Mouse (Mus musculus) ES-E14 (cell line): ENCODE results near the gene Ptprs. TPM values are rescaled to one million over a fixed set of nuclear protein-coding genes. Genes with fewer than 3 reads are reported as not detected.

ENCODE experiments used
- DNase-seq: peaks from one replicate; pipeline ENCODE4 v3.0.0-alpha.2; 2013; ENCODE audit warnings: low read depth, low spot score
- H3K27ac ChIP-seq: 2 replicates; pipeline ENCODE4 v1.5.1; 2012; ENCODE audit warnings: low read depth, mild to moderate bottlenecking, low read length, moderate library complexity, mixed read lengths; ENCODE audit not compliant: poor library complexity, insufficient read depth, severe bottlenecking
- H3K36me3 ChIP-seq: 2 replicates; pipeline ENCODE4 v1.6.1; 2012; ENCODE audit warnings: mild to moderate bottlenecking, low read length, moderate library complexity, mixed read lengths; ENCODE audit not compliant: control insufficient read depth, poor library complexity, insufficient read depth, severe bottlenecking
- H3K4me1 ChIP-seq, 2 experiments: fragments of 150-350 bp in 1 of 2; sonication (generic) in 1 of 2; 2 replicates each; pipeline ENCODE4 v1.6.1; 2012; ENCODE audit warnings: low read length in 2 of 2, mild to moderate bottlenecking in 1 of 2, mixed read lengths in 1 of 2; ENCODE audit not compliant: control insufficient read depth in 2 of 2, insufficient read depth in 2 of 2, poor library complexity in 1 of 2
- H3K4me3 ChIP-seq, 2 experiments: fragments of 150-350 bp in 1 of 2; sonication (generic) in 1 of 2; 2 replicates each; pipeline ENCODE4 v1.5.1; 2012; ENCODE audit warnings: low read length in 2 of 2, low read depth in 1 of 2, mild to moderate bottlenecking in 1 of 2, mixed read lengths in 1 of 2; ENCODE audit not compliant: insufficient read depth in 1 of 2, poor library complexity in 1 of 2, severe bottlenecking in 1 of 2
- H3K9ac ChIP-seq: 2 replicates; pipeline ENCODE4 v1.6.1; 2012; ENCODE audit warnings: low read depth, mild to moderate bottlenecking, low read length, mixed read lengths; ENCODE audit not compliant: poor library complexity, insufficient read depth, severe bottlenecking
- H3K9me3 ChIP-seq: fragments of 150-350 bp; sonication (generic); 2 replicates; pipeline ENCODE4 v1.6.1; 2012; ENCODE audit warnings: low read depth, mild to moderate bottlenecking, low read length; ENCODE audit not compliant: control insufficient read depth, insufficient read depth
- CHD2 ChIP-seq: IDR thresholded peaks from 2 replicates; pipeline ENCODE4 v1.6.1; 2014; ENCODE audit warnings: mild to moderate bottlenecking, low read depth, low read length, inconsistent platforms
- HCFC1 ChIP-seq: IDR thresholded peaks from 2 replicates; pipeline ENCODE4 v1.6.1; 2012; ENCODE audit warnings: low read length, inconsistent platforms, borderline replicate concordance; ENCODE audit not compliant: insufficient read depth
- MAFK ChIP-seq: IDR thresholded peaks from 2 replicates; pipeline ENCODE4 v1.6.1; 2014; ENCODE audit warnings: mild to moderate bottlenecking, low read depth, low read length, inconsistent platforms; ENCODE audit not compliant: insufficient read depth
- ZC3H11A ChIP-seq: IDR thresholded peaks from 2 replicates; pipeline ENCODE4 v1.6.1; 2012; ENCODE audit warnings: low read depth, mild to moderate bottlenecking, inconsistent platforms, low read length, borderline replicate concordance
- ZNF384 ChIP-seq: IDR thresholded peaks from 2 replicates; pipeline ENCODE4 v1.6.1; 2012; ENCODE audit warnings: low read depth, low read length, inconsistent platforms
- in situ Hi-C, 2 experiments: fragments of 600-800 bp; cut with MboI; formaldehyde crosslinking; loops; one replicate each; pipeline ENCODE4 v1.15.1; 2025; ENCODE audit warnings: low sequenced_read_pairs in 2 of 2, inconsistent platforms in 1 of 2; ENCODE audit not compliant: unreplicated experiment in 2 of 2
- total RNA-seq: library from RNA; depleted of rRNA; stranded (reverse); fragments of 300-350 nt; gene quantifications from 2 replicates; pipeline ENCODE4 v1.2.3, GENCODE M21; 2012

The Ptprs gene
- total RNA-seq, 1 experiment: 128 TPM

GRCm38 (mm10) chr17:56474311-56474830, 1.9 kb downstream of the Ptprs start:
- no peak for DNase-seq
- peak overlapping the region; percentile 25; the same call in 1 of the 2 replicates for H3K9ac ChIP-seq
- no peaks in the 10 kb centered on the region for H3K36me3 ChIP-seq
- peaks cover 7 to 45% of the 10 kb centered on the region in 2 experiments; a peak in 3 of 4 replicates for H3K4me1 ChIP-seq
- no peak overlapping the region for H3K27ac ChIP-seq
- no peaks in the 10 kb centered on the region for H3K9me3 ChIP-seq
- peak overlapping the region; percentile 73 to 92 for H3K4me3 ChIP-seq
- TF ChIP-seq ZC3H11A (no peak), HCFC1 (no peak), CHD2 (no peak), ZNF384 (no peak)
- in situ Hi-C loops: no loop called here

GRCm38 (mm10) chr17:56473611-56473905, 2.7 kb downstream of the Ptprs start:
- H3K27ac ChIP-seq: no peak overlapping the region
- DNase-seq: no peak
- no peaks in the 10 kb centered on the region; the same call in 1 of the 2 replicates for H3K36me3 ChIP-seq
- in situ Hi-C loops: no loop called here
- peak overlapping the region; percentile 28 to 73; a peak in 2 of 4 replicates for H3K4me3 ChIP-seq
- peaks cover 1 to 48% of the 10 kb centered on the region in 2 experiments; a peak in 3 of 4 replicates for H3K4me1 ChIP-seq
- TF ChIP-seq CHD2 (no peak), HCFC1 (no peak), MAFK (no peak), ZC3H11A (no peak), ZNF384 (no peak)
- H3K9ac ChIP-seq: no peak overlapping the region
- no peaks in the 10 kb centered on the region for H3K9me3 ChIP-seq

DNA sequence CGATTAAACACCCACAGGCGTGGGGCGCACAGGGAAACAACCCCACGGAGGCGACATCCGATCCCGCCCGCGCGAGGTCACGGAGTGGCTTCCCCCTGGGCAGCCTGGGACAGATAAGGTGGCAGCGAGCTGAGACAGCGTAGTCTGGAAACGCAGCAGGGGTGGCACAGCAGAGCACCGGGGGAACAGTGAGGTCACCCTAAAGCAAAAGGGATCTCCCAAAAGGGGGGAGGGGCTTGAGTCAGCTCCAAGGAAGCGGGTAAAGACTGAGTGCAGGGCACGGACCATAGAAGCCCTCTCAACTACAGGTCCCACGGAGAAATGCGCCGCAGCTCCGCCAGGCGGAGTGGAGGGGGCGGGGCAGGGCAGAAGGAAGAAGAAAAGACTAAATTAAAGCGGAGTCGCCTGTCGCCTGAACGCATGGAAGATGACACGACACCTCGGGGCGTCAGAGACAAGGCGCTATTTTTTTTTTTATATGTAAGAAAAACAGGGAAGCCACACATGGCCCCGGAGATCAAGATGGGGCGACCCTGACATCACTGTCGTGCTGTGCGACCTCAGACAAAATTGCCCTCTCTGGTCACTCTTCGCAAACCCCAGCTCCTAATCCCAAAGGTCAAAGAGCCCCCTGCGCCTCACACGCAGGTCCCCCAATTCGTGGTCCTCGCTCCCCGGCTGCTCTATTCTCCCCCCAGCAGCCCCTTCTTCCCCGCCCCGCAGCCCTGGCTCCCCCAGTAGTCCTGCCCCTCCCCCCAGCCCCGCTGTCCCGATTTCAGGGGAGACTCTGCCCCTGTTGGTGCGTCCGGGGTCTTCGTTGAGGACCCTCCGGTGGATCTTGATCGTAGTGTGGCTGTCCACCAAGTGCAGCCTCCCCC, 3.3 kb downstream of the Ptprs start:
- in situ Hi-C loops: no loop called here
- DNase-seq: no peak
- peaks cover 2% of the 10 kb centered on the region; the same call in 1 of the 2 replicates for H3K36me3 ChIP-seq
- H3K4me1 ChIP-seq: peaks cover 1 to 52% of the 10 kb centered on the region in 2 experiments; a peak in 3 of 4 replicates
- H3K9ac ChIP-seq: 0 out of 2 replicates have a peak overlapping the region, but pooled peaks have one; percentile 12
- peak overlapping the region; percentile 32 to 73; a peak in 2 of 4 replicates for H3K4me3 ChIP-seq
- TF ChIP-seq HCFC1: no peak
- no peak for TF ChIP-seq MAFK
- no peak for TF ChIP-seq ZNF384
- no peak for TF ChIP-seq CHD2
- no peak for TF ChIP-seq ZC3H11A
- H3K27ac ChIP-seq: no peak overlapping the region
- no peaks in the 10 kb centered on the region for H3K9me3 ChIP-seq

DNA sequence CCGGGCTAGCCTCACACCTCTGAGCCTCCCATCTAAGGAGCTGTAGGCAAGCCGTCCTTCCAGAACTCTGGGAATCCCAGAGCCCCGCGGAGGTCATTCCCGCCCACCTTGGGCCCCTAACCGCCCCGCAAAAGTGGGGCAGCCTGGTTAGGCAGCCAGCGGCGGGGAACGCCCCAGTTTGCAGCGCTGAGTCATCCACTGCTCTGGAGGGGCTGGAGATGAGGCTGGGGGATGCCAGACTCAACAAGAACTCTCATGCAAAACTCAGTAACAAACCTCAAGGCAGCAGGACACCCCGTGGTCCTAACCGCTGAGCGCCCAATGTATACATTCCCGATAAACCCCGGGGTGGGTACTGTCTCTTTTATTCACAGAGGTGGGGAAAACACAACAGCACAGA, 4.2 kb downstream of the Ptprs start:
- H3K4me1 ChIP-seq: peaks cover 1 to 53% of the 10 kb centered on the region in 2 experiments; a peak in 3 of 4 replicates
- no peak overlapping the region for H3K27ac ChIP-seq
- no peak for DNase-seq
- in situ Hi-C loops: no loop called here
- TF ChIP-seq HCFC1: no peak
- TF ChIP-seq ZC3H11A: no peak
- no peak for TF ChIP-seq MAFK
- no peak for TF ChIP-seq CHD2
- TF ChIP-seq ZNF384: no peak
- no peaks in the 10 kb centered on the region for H3K9me3 ChIP-seq
- H3K9ac ChIP-seq: no peak overlapping the region
- H3K36me3 ChIP-seq: peaks cover 2% of the 10 kb centered on the region; the same call in 1 of the 2 replicates
- peak overlapping the region in 1 of 2 experiments; percentile 3; a peak in 1 of 4 replicates for H3K4me3 ChIP-seq
